ENCODE assay signal across 24 mouse cellular contexts in genomic region chr11:36941429-36941828, GRCm38 (mm10).
"Had no signal": no experiment of that assay in that cellular context is flagged by ENCODE, and none has a peak within 500 bp of the region (broad histone marks: within the 10 kb centered on the region; RNA-seq: fewer than 3 reads in every experiment).

No protein-coding gene starts in this region.

- H3K9me3 ChIP-seq: heart, embryonic 10.5 days; heart, embryonic 12.5 days; hindbrain, embryonic 10.5 days; hindbrain, embryonic 12.5 days; intestine, embryonic 15.5 days; limb, embryonic 13.5 days; limb, embryonic 15.5 days; liver, embryonic 12.5 days had no signal

- H3K9ac ChIP-seq: heart, embryonic 12.5 days; hindbrain, embryonic 12.5 days; hindbrain, embryonic 14.5 days; intestine, embryonic 15.5 days; limb, embryonic 13.5 days; limb, embryonic 15.5 days; liver, embryonic 12.5 days; liver, embryonic 14.5 days had no signal

- ATAC-seq: hindbrain, embryonic 16.5 days; inflammation-experienced regulatory T-cells, adult 6 months; intestine, embryonic 15.5 days; intestine, postnatal 0 days; liver, embryonic 12.5 days had no signal

- H3K36me3 ChIP-seq: heart, embryonic 10.5 days; heart, embryonic 12.5 days; hindbrain, embryonic 10.5 days; hindbrain, embryonic 12.5 days; intestine, embryonic 15.5 days; limb, embryonic 13.5 days; limb, embryonic 15.5 days; liver, embryonic 12.5 days had no signal

- H3K27me3 ChIP-seq: heart, embryonic 12.5 days; hindbrain, embryonic 12.5 days; intestine, embryonic 15.5 days; limb, embryonic 13.5 days; limb, embryonic 15.5 days; liver, embryonic 12.5 days had no signal

- DNase-seq: gastrocnemius, adult 2 months; gastrocnemius, postnatal 10 days; gastrocnemius, postnatal 25 days; heart, adult 18-20 months; heart, postnatal 10 days; heart, postnatal 4 days; kidney, adult 18-20 months; kidney, postnatal 10 days; layer of hippocampus, adult 9-11 months; layer of hippocampus, postnatal 36 days; left cerebral cortex, postnatal 4 days had no signal

- H3K4me2 ChIP-seq: heart, embryonic 12.5 days; hindbrain, embryonic 12.5 days; hindbrain, embryonic 14.5 days; intestine, embryonic 15.5 days; limb, embryonic 13.5 days; limb, embryonic 15.5 days; liver, embryonic 12.5 days had no signal

- H3K4me3 ChIP-seq: gastrocnemius, adult 2 months; heart, embryonic 10.5 days; heart, embryonic 12.5 days; hindbrain, embryonic 10.5 days; hindbrain, embryonic 12.5 days; intestine, embryonic 15.5 days; limb, embryonic 13.5 days; limb, embryonic 15.5 days; liver, embryonic 12.5 days had no signal

- H3K27ac ChIP-seq: gastrocnemius, adult 2 months; heart, embryonic 10.5 days; hindbrain, embryonic 10.5 days; hindbrain, embryonic 12.5 days; hindbrain, embryonic 14.5 days; intestine, embryonic 15.5 days; limb, embryonic 13.5 days; limb, embryonic 15.5 days; liver, embryonic 12.5 days; liver, embryonic 14.5 days had no signal

- H3K4me1 ChIP-seq: heart, embryonic 10.5 days; heart, embryonic 12.5 days; intestine, embryonic 15.5 days; limb, embryonic 13.5 days; limb, embryonic 15.5 days; liver, embryonic 12.5 days had no signal
